Mouse (Mus musculus): ENCODE results near the gene Mnat1. TPM values are rescaled to one million over a fixed set of nuclear protein-coding genes. Genes with fewer than 3 reads are reported as not detected.
"Not testable (repeated sequence)": the region's sequence is repeated elsewhere in the genome, so short reads cannot be mapped to it uniquely, and the experiment has no call there.

The Mnat1 gene
- total and polyA plus RNA-seq, 3 experiments, result 39.4 to 69.0 (median 64.2) TPM

- H3K27ac ChIP-seq (ENCODE audit: insufficient read depth, low read depth), result no peak overlapping the region
- no peak for DNase-seq (ENCODE audit: extremely low read depth)
- no peak overlapping the region for H3K9ac ChIP-seq (ENCODE audit: insufficient read depth, low read depth)
- in situ Hi-C loops (cut with MboI; ENCODE audit: low pct_ligation_motif_present, low pct_unique_long_range_greater_than_20kb, low sequenced_read_pairs), result no loop called here
- dilution Hi-C loops (cut with MboI; ENCODE audit: extremely low pct_ligation_motif_present, extremely low pct_unique_long_range_greater_than_20kb, low sequenced_read_pairs), result no loop called here
- H3K36me3 ChIP-seq (replicated peaks in 1 of 2; ENCODE audit: control insufficient read depth in 1 of 2, insufficient read depth in 1 of 2, low read length in 1 of 2), result no peaks in the 10 kb centered on the region
- TF ChIP-seq TBP (conservative IDR thresholded peaks at IDR 0.05; ENCODE audit: low read depth, low read length) (no peak), NELFE (IDR thresholded peaks at IDR 0.05; ENCODE audit: low read depth, low read length) (no peak), HCFC1 (IDR thresholded peaks at IDR 0.05; ENCODE audit: low read depth, low read length) (no peak), GABPA (IDR thresholded peaks at IDR 0.05; ENCODE audit: insufficient replicate concordance, low read depth, low read length) (no peak), POLR2AphosphoS2 (IDR thresholded peaks at IDR 0.05; ENCODE audit: low read depth, low read length) (no peak)
- peaks cover 0 to 5% of the 10 kb centered on the region in 2 experiments; a peak in 1 of 4 replicates for H3K4me1 ChIP-seq (ENCODE audit: control insufficient read depth in 1 of 2, insufficient read depth in 2 of 2)
- no peaks in the 10 kb centered on the region for H3K79me2 ChIP-seq (replicated peaks; ENCODE audit: control insufficient read depth, extremely low read depth, insufficient read depth, poor library complexity, severe bottlenecking)
- no peaks in the 10 kb centered on the region for H3K9me3 ChIP-seq (replicated peaks; ENCODE audit: low read length)
- no peak overlapping the region for H3K4me2 ChIP-seq (ENCODE audit: insufficient read depth, low read depth, poor library complexity, severe bottlenecking)
- no peaks in the 10 kb centered on the region for H3K27me3 ChIP-seq (replicated peaks)
- no peak overlapping the region for H3K4me3 ChIP-seq (replicated peaks in 1 of 3; ENCODE audit: low read depth in 2 of 3, low read length in 2 of 3, poor library complexity in 1 of 3)
Measured at GRCm38 (mm10) chr12:73094189-73094588, 29.3 kb upstream of the Mnat1 start.

- no peak overlapping the region for H3K27ac ChIP-seq (ENCODE audit: insufficient read depth, low read depth)
- H3K4me1 ChIP-seq (ENCODE audit: control insufficient read depth in 1 of 2, insufficient read depth in 2 of 2), result peaks cover 0 to 5% of the 10 kb centered on the region in 2 experiments; a peak in 1 of 4 replicates
- in situ Hi-C loops (cut with MboI; ENCODE audit: low pct_ligation_motif_present, low pct_unique_long_range_greater_than_20kb, low sequenced_read_pairs), result no loop called here
- no peak for DNase-seq (ENCODE audit: extremely low read depth)
- H3K79me2 ChIP-seq (replicated peaks; ENCODE audit: control insufficient read depth, extremely low read depth, insufficient read depth, poor library complexity, severe bottlenecking), result no peaks in the 10 kb centered on the region
- H3K9ac ChIP-seq (ENCODE audit: insufficient read depth, low read depth), result no peak overlapping the region
- no peak overlapping the region for H3K4me2 ChIP-seq (ENCODE audit: insufficient read depth, low read depth, poor library complexity, severe bottlenecking)
- no peaks in the 10 kb centered on the region for H3K9me3 ChIP-seq (replicated peaks; ENCODE audit: low read length)
- peaks cover 0 to 1% of the 10 kb centered on the region in 2 experiments for H3K36me3 ChIP-seq (replicated peaks in 1 of 2; ENCODE audit: control insufficient read depth in 1 of 2, insufficient read depth in 1 of 2, low read length in 1 of 2)
- no peak for TF ChIP-seq ZC3H11A (IDR thresholded peaks at IDR 0.05; ENCODE audit: low read depth, low read length)
- 0 out of 2 replicates have a peak, but pooled peaks have one; percentile 13 for TF ChIP-seq MAFK (IDR thresholded peaks at IDR 0.05; ENCODE audit: insufficient replicate concordance, low read length)
- no peak for TF ChIP-seq MAZ (IDR thresholded peaks at IDR 0.05; ENCODE audit: low read depth, low read length)
- TF ChIP-seq SMC3 (IDR thresholded peaks at IDR 0.05; ENCODE audit: low read depth, low read length), result no peak
- TF ChIP-seq GABPA (IDR thresholded peaks at IDR 0.05; ENCODE audit: insufficient replicate concordance, low read depth, low read length), result no peak
- H3K4me3 ChIP-seq (replicated peaks in 1 of 3; ENCODE audit: low read depth in 2 of 3, low read length in 2 of 3, poor library complexity in 1 of 3), result no peak overlapping the region
- dilution Hi-C loops (cut with MboI; ENCODE audit: extremely low pct_ligation_motif_present, extremely low pct_unique_long_range_greater_than_20kb, low sequenced_read_pairs), result no loop called here
- H3K27me3 ChIP-seq (replicated peaks), result no peaks in the 10 kb centered on the region
Measured at GRCm38 (mm10) chr12:73094605-73095004, 28.9 kb upstream of the Mnat1 start.

- in situ Hi-C loops (cut with MboI; ENCODE audit: low pct_ligation_motif_present, low pct_unique_long_range_greater_than_20kb, low sequenced_read_pairs); H3K79me2 ChIP-seq (replicated peaks; ENCODE audit: control insufficient read depth, extremely low read depth, insufficient read depth, poor library complexity, severe bottlenecking); H3K27ac ChIP-seq (ENCODE audit: insufficient read depth, low read depth); H3K4me1 ChIP-seq (ENCODE audit: control insufficient read depth in 1 of 2, insufficient read depth in 2 of 2); H3K9ac ChIP-seq (ENCODE audit: insufficient read depth, low read depth); H3K27me3 ChIP-seq (replicated peaks); H3K9me3 ChIP-seq (replicated peaks; ENCODE audit: low read length); H3K4me3 ChIP-seq (replicated peaks in 1 of 3; ENCODE audit: low read depth in 2 of 3, low read length in 2 of 3, poor library complexity in 1 of 3); DNase-seq (ENCODE audit: extremely low read depth); dilution Hi-C loops (cut with MboI; ENCODE audit: extremely low pct_ligation_motif_present, extremely low pct_unique_long_range_greater_than_20kb, low sequenced_read_pairs); H3K4me2 ChIP-seq (ENCODE audit: insufficient read depth, low read depth, poor library complexity, severe bottlenecking): not testable (repeated sequence)
- peaks cover 0 to 13% of the 10 kb centered on the region in 2 experiments for H3K36me3 ChIP-seq (replicated peaks in 1 of 2; ENCODE audit: control insufficient read depth in 1 of 2, insufficient read depth in 1 of 2, low read length in 1 of 2)
Measured at GRCm38 (mm10) chr12:73096177-73096576, 27.3 kb upstream of the Mnat1 start.
